In genomic region chr6:17797271-17797713, GRCm38 (mm10) we compare ENCODE assay signal across 14 mouse cellular contexts.
A peak's percentile ranks its signal among the peaks of the same experiment; 100 is the strongest.
DNase-seq lines count a peak whose midpoint lies in the region; ATAC-seq lines count a peak whose summit lies in the region.
"Had no signal": no experiment of that assay in that cellular context is flagged by ENCODE, and none has a peak within 500 bp of the region (broad histone marks: within the 10 kb centered on the region; RNA-seq: fewer than 3 reads in every experiment).

No protein-coding gene starts in this region.

- DNase-seq in embryonic facial prominence, embryonic 11.5 days (ENCODE audit: low spot score): no peak
- DNase-seq in embryonic facial prominence, embryonic 10.5 days (ENCODE audit: low spot score): no peak
- DNase-seq in hindbrain, embryonic 11.5 days (ENCODE audit: low spot score): peak; percentile 69
- DNase-seq in cerebellum, postnatal 36 days: no peak
- no peak for DNase-seq in heart, postnatal 10 days
- DNase-seq: adrenal gland, postnatal 36 days; cerebellum, adult 11-12 months; kidney, adult 18-20 months; lung, postnatal 14 days had no signal

- no peaks in the 10 kb centered on the region for H3K9me3 ChIP-seq in embryonic facial prominence, embryonic 11.5 days (replicated peaks; ENCODE audit: control insufficient read depth, low read length)
- H3K9me3 ChIP-seq in embryonic facial prominence, embryonic 10.5 days: no peaks in the 10 kb centered on the region
- H3K9me3 ChIP-seq in hindbrain, embryonic 11.5 days (ENCODE audit: control insufficient read depth, low read length): no peaks in the 10 kb centered on the region
- no peaks in the 10 kb centered on the region for H3K9me3 ChIP-seq in midbrain, embryonic 15.5 days
- H3K9me3 ChIP-seq in liver, embryonic 12.5 days (replicated peaks): no peaks in the 10 kb centered on the region
- H3K9me3 ChIP-seq: embryonic facial prominence, embryonic 12.5 days had no signal

- H3K36me3 ChIP-seq in embryonic facial prominence, embryonic 11.5 days (replicated peaks; ENCODE audit: control insufficient read depth, insufficient read depth, low read depth, low read length): no peaks in the 10 kb centered on the region
- no peaks in the 10 kb centered on the region for H3K36me3 ChIP-seq in embryonic facial prominence, embryonic 10.5 days (replicated peaks)
- H3K36me3 ChIP-seq in hindbrain, embryonic 11.5 days (ENCODE audit: control insufficient read depth, insufficient read depth, low read length): no peaks in the 10 kb centered on the region
- no peaks in the 10 kb centered on the region for H3K36me3 ChIP-seq in midbrain, embryonic 15.5 days (replicated peaks)
- no peaks in the 10 kb centered on the region for H3K36me3 ChIP-seq in liver, embryonic 12.5 days
- H3K36me3 ChIP-seq: embryonic facial prominence, embryonic 12.5 days had no signal

- no peak overlapping the region for H3K9ac ChIP-seq in embryonic facial prominence, embryonic 11.5 days (replicated peaks; ENCODE audit: low read length)
- no peak overlapping the region for H3K9ac ChIP-seq in hindbrain, embryonic 11.5 days (ENCODE audit: low read depth, low read length)
- no peak overlapping the region for H3K9ac ChIP-seq in midbrain, embryonic 15.5 days
- H3K9ac ChIP-seq in liver, embryonic 12.5 days: no peak overlapping the region
- H3K9ac ChIP-seq: embryonic facial prominence, embryonic 12.5 days; liver, embryonic 14.5 days had no signal

- ATAC-seq in embryonic facial prominence, embryonic 11.5 days (replicated peaks; ENCODE audit: insufficient number of reproducible peaks, low FRiP score, low TSS enrichment, low read depth): peak; percentile 86
- ATAC-seq in hindbrain, embryonic 11.5 days (ENCODE audit: low FRiP score): peak; percentile 98
- ATAC-seq in midbrain, embryonic 15.5 days (replicated peaks): peak; percentile 84
- no peak for ATAC-seq in liver, embryonic 12.5 days
- no peak for ATAC-seq in monocyte, adult 5-6 weeks (replicated peaks; ENCODE audit: insufficient number of reproducible peaks, low FRiP score, low TSS enrichment, poor library complexity, severe bottlenecking)

- no peaks in the 10 kb centered on the region for H3K27me3 ChIP-seq in embryonic facial prominence, embryonic 11.5 days (ENCODE audit: control insufficient read depth, insufficient read depth, low read length)
- H3K27me3 ChIP-seq in embryonic facial prominence, embryonic 10.5 days (replicated peaks; ENCODE audit: low read depth, poor library complexity, severe bottlenecking): no peaks in the 10 kb centered on the region
- H3K27me3 ChIP-seq in hindbrain, embryonic 11.5 days (ENCODE audit: control insufficient read depth, insufficient read depth, low read length): no peaks in the 10 kb centered on the region
- no peaks in the 10 kb centered on the region for H3K27me3 ChIP-seq in midbrain, embryonic 15.5 days (replicated peaks)
- no peaks in the 10 kb centered on the region for H3K27me3 ChIP-seq in liver, embryonic 12.5 days (replicated peaks)
- H3K27me3 ChIP-seq: embryonic facial prominence, embryonic 12.5 days had no signal

- H3K4me2 ChIP-seq in embryonic facial prominence, embryonic 11.5 days (ENCODE audit: low read depth, low read length): no peak overlapping the region
- H3K4me2 ChIP-seq in hindbrain, embryonic 11.5 days (replicated peaks; ENCODE audit: low read depth, low read length): no peak overlapping the region
- no peak overlapping the region for H3K4me2 ChIP-seq in midbrain, embryonic 15.5 days
- H3K4me2 ChIP-seq in liver, embryonic 12.5 days: no peak overlapping the region
- H3K4me2 ChIP-seq: embryonic facial prominence, embryonic 12.5 days had no signal

- no peak overlapping the region for H3K4me3 ChIP-seq in embryonic facial prominence, embryonic 11.5 days (ENCODE audit: low read depth, low read length)
- H3K4me3 ChIP-seq in embryonic facial prominence, embryonic 10.5 days: no peak overlapping the region
- no peak overlapping the region for H3K4me3 ChIP-seq in hindbrain, embryonic 11.5 days (ENCODE audit: low read depth, low read length)
- H3K4me3 ChIP-seq in midbrain, embryonic 15.5 days: no peak overlapping the region
- no peak overlapping the region for H3K4me3 ChIP-seq in liver, embryonic 12.5 days
- H3K4me3 ChIP-seq: embryonic facial prominence, embryonic 12.5 days had no signal

- WGBS in embryonic facial prominence, embryonic 11.5 days: 75% methylated on average over 5 of the region's 5 CpGs
- WGBS in embryonic facial prominence, embryonic 10.5 days: 74% methylated on average over 5 of the region's 5 CpGs
- WGBS in hindbrain, embryonic 11.5 days: 36% methylated on average over 5 of the region's 5 CpGs
- 20% methylated on average over 5 of the region's 5 CpGs for WGBS in midbrain, embryonic 15.5 days
- 87% methylated on average over 5 of the region's 5 CpGs for WGBS in liver, embryonic 12.5 days (ENCODE audit: insufficient replicate concordance)

- H3K4me1 ChIP-seq in embryonic facial prominence, embryonic 11.5 days (ENCODE audit: control insufficient read depth, insufficient read depth, low read length): no peaks in the 10 kb centered on the region
- H3K4me1 ChIP-seq in embryonic facial prominence, embryonic 10.5 days: peaks cover 4% of the 10 kb centered on the region; the same call in 1 of the 2 replicates
- H3K4me1 ChIP-seq in hindbrain, embryonic 11.5 days (replicated peaks; ENCODE audit: control insufficient read depth, insufficient read depth, low read length): no peaks in the 10 kb centered on the region
- peaks cover 13% of the 10 kb centered on the region for H3K4me1 ChIP-seq in midbrain, embryonic 15.5 days
- no peaks in the 10 kb centered on the region for H3K4me1 ChIP-seq in liver, embryonic 12.5 days
- H3K4me1 ChIP-seq: embryonic facial prominence, embryonic 12.5 days had no signal

- intact Hi-C loops in heart, postnatal 10 days (cut with DNase I): no loop called here

- H3K27ac ChIP-seq in embryonic facial prominence, embryonic 11.5 days (replicated peaks; ENCODE audit: low read depth, low read length): no peak overlapping the region
- no peak overlapping the region for H3K27ac ChIP-seq in embryonic facial prominence, embryonic 10.5 days (replicated peaks)
- peak overlapping the region; percentile 47; the same call in 1 of the 2 replicates for H3K27ac ChIP-seq in hindbrain, embryonic 11.5 days (ENCODE audit: low read depth, low read length)
- peak overlapping the region; percentile 54 for H3K27ac ChIP-seq in midbrain, embryonic 15.5 days
- H3K27ac ChIP-seq in liver, embryonic 12.5 days: no peak overlapping the region
- H3K27ac ChIP-seq: embryonic facial prominence, embryonic 12.5 days; liver, embryonic 14.5 days had no signal

Comparison
In these comparisons a context has a peak if more than half of its experiments do, and no peak if none do; other contexts are left out.
1. ATAC-seq: peak in embryonic facial prominence, embryonic 11.5 days (single experiment), hindbrain, embryonic 11.5 days (single experiment) and midbrain, embryonic 15.5 days (single experiment); none in liver, embryonic 12.5 days (single experiment) and monocyte, adult 5-6 weeks (single experiment).
2. H3K27ac ChIP-seq: peak in hindbrain, embryonic 11.5 days (single experiment) and midbrain, embryonic 15.5 days (single experiment); none in embryonic facial prominence, embryonic 11.5 days (single experiment), embryonic facial prominence, embryonic 10.5 days (single experiment) and liver, embryonic 12.5 days (single experiment).